Mouse (Mus musculus) forebrain, embryonic 14.5 days (tissue): ENCODE data around the gene Bcas3. TPM values are rescaled to one million over a fixed set of nuclear protein-coding genes. Genes with fewer than 3 reads are reported as not detected.

Experiments
- ATAC-seq: fragments of 200-750 bp; cut with Nextera tagmentation; 2 replicates; pipeline ENCODE4 v1.8.0; 2017; ENCODE audit warnings: mild to moderate bottlenecking, moderate library complexity
- DNase-seq: peaks from one replicate; pipeline ENCODE4 v3.0.0-alpha.2; 2015; ENCODE audit warnings: low spot score
- H3K27ac ChIP-seq: fragments of 300-500 bp; sonication (generic); 2 replicates; pipeline ENCODE4 v1.5.1; 2014; ENCODE audit warnings: low read depth, mild to moderate bottlenecking, control low read depth, low read length, moderate library complexity
- H3K27me3 ChIP-seq: fragments of 300-500 bp; sonication (generic); replicated peaks from 2 replicates; pipeline ENCODE4 v1.6.1; 2014; ENCODE audit warnings: low read length, control low read depth, mixed read lengths; ENCODE audit not compliant: control insufficient read depth, insufficient read depth
- H3K36me3 ChIP-seq: fragments of 300-500 bp; sonication (generic); 2 replicates; pipeline ENCODE4 v1.6.1; 2014; ENCODE audit warnings: low read length, control low read depth; ENCODE audit not compliant: control insufficient read depth, insufficient read depth
- H3K4me1 ChIP-seq: fragments of 300-500 bp; sonication (generic); 2 replicates; pipeline ENCODE4 v1.6.1; 2014; ENCODE audit warnings: antibody characterized with exemption, low read length, control low read depth; ENCODE audit not compliant: control insufficient read depth, insufficient read depth
- H3K4me2 ChIP-seq: fragments of 300-500 bp; sonication (generic); 2 replicates; pipeline ENCODE4 v1.6.1; 2014; ENCODE audit warnings: mild to moderate bottlenecking, control low read depth, low read length
- H3K4me3 ChIP-seq: fragments of 300-500 bp; sonication (generic); 2 replicates; pipeline ENCODE4 v1.5.1; 2014; ENCODE audit warnings: low read depth, low read length, control low read depth
- H3K9ac ChIP-seq: fragments of 300-500 bp; sonication (generic); 2 replicates; pipeline ENCODE4 v1.6.1; 2014; ENCODE audit warnings: mild to moderate bottlenecking, low read length, control low read depth, moderate library complexity
- H3K9me3 ChIP-seq: fragments of 300-500 bp; sonication (generic); replicated peaks from 2 replicates; pipeline ENCODE4 v1.6.1; 2016; ENCODE audit warnings: low read length, control low read depth, mixed read lengths; ENCODE audit not compliant: control insufficient read depth
- WGBS: fragments of 180-500 bp; shearing (Covaris S2); extraction: QIAGEN DNeasy Blood & Tissue Kit; methylation state at CpG from one replicate; pipeline ENCODE4 v1.1.7; 2014; 5-methylcytosine and 5-hydroxymethylcytosine counted together
- polyA plus RNA-seq: library from polyadenylated mRNA; unstranded; fragments of >200 nt; fragmentation: Nextera tagmentation; extraction: Ambion mirVana; gene quantifications from 2 replicates; pipeline ENCODE4 v1.2.1, GENCODE M21; 2014

The Bcas3 gene
- polyA plus RNA-seq, 1 experiment from 2014 or later: 27.5 TPM

DNA sequence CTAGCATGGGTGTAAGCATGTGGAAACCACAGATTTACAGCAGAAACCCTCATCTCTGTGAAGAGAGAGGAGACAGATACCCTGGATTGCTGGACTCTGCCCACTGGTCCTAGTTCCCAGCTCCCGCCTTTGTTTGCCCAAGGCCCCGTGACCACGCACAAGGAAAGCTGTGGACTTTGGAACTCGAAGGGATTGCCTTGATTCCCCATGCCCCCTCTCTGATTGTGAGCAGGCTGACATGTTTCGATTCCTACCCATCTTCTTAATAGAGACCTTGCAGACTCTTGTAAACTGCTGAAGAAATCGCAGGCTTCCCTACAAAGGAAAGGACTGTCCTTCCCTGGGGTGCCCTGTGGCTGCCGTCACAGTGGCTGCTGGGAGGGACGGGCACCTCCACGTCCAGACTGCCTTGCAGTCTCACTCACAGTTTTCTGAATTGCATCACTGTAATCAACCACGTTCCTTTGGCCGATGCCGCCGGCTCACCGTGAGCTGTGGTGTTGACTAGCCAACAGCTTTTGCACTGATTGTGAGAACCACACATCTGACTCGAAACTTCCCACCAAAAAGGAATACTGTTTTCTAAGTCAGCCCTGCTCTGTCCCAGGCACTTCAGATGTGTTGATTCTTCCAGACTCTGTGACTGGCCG is 342.8 kb downstream of the Bcas3 start:
- Histone ChIP-seq H3K4me3 (no peak overlapping the region), H3K27ac (no peak overlapping the region), H3K36me3 (no peaks in the 10 kb centered on the region), H3K9ac (no peak overlapping the region), H3K27me3 (0 out of 2 replicates have a peak, but pooled peaks cover 3% of the 10 kb centered on the region), H3K9me3 (no peaks in the 10 kb centered on the region), H3K4me2 (no peak overlapping the region), H3K4me1 (0 out of 2 replicates have a peak, but pooled peaks cover 2% of the 10 kb centered on the region)
- ATAC-seq: no peak
- WGBS: 77% methylated on average over 16 of the region's 16 CpGs
- no peak for DNase-seq

DNA sequence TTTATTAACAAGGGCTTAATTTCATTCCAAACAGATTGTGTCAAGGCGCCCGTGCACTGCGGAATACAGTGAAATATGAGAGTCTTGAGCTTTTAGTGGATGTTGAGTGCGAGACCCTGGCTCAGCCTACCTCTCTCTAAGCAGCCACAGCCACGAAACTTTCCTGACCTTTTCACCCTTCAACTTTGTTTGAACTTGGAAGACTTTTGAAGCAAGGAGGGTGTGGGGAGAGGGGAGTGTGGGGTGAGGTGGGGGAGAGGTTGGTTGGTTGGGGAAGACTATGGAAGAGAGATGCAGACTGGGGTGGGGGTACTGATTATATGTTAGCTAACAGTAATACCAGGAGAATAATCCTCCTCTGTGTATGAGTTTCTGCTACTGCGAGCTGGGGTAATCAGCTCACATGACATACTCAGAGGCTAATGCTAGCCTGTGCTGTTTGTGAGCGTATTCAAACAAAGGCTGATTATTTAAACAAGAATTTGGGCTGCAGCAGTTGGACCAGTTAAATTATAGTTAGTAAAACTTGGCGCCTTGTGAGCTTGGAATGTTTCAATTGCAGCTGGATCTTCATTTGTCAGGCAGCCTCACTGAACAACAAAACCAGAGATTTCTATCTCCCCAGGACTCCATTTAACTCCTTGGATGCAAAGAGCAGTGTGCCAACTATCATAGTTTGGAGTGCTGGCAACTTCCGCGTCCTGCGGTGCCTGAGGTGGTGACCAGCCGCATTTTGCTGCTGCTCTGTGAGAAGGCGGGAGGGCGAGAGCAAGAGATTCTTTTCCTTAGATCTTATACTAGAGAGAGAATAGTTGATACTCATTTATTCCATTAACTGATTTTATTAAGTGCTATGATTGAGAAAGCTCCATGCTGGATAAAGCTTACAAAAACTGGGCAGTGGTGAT is 343.8 kb downstream of the Bcas3 start:
- Histone ChIP-seq H3K4me2 (no peak overlapping the region), H3K4me1 (0 out of 2 replicates have a peak, but pooled peaks cover 2% of the 10 kb centered on the region), H3K36me3 (no peaks in the 10 kb centered on the region), H3K27me3 (0 out of 2 replicates have a peak, but pooled peaks cover 3% of the 10 kb centered on the region), H3K27ac (no peak overlapping the region), H3K4me3 (no peak overlapping the region), H3K9ac (no peak overlapping the region), H3K9me3 (no peaks in the 10 kb centered on the region)
- ATAC-seq (no peak), DNase-seq (peak; percentile 41)
- 42% methylated on average over 14 of the region's 14 CpGs for WGBS

DNA sequence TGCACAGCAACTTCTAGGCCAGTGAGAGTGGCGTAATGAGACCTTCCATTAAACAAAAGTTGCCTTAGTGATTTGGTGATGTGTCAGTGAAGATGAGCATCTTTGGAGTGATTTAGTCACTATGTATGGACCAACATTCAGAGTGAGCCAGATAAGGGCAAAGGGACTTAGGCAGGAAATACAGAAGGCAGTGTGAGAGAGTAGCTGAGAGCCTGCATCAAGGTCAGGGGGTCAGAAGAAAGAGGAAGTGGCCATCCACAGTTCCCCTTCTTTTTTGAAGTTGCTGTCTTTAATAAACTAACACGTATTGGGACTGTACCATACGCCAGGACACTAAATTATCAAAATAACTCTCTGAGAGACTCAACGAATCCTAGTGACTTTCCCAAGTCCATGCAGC is 344.5 kb downstream of the Bcas3 start:
- Histone ChIP-seq H3K36me3 (no peaks in the 10 kb centered on the region), H3K4me2 (no peak overlapping the region), H3K9ac (no peak overlapping the region), H3K4me3 (no peak overlapping the region), H3K27ac (no peak overlapping the region), H3K9me3 (no peaks in the 10 kb centered on the region), H3K4me1 (0 out of 2 replicates have a peak, but pooled peaks cover 2% of the 10 kb centered on the region), H3K27me3 (0 out of 2 replicates have a peak, but pooled peaks cover 3% of the 10 kb centered on the region)
- no peak for ATAC-seq
- 89% methylated on average over 4 of the region's 4 CpGs for WGBS
- DNase-seq: no peak

GRCm38 (mm10) chr11:85698242-85698641 is 345.3 kb downstream of the Bcas3 start:
- Histone ChIP-seq H3K9me3 (no peaks in the 10 kb centered on the region), H3K9ac (no peak overlapping the region), H3K4me1 (0 out of 2 replicates have a peak, but pooled peaks cover 2% of the 10 kb centered on the region), H3K4me2 (no peak overlapping the region), H3K4me3 (no peak overlapping the region), H3K27ac (no peak overlapping the region), H3K27me3 (0 out of 2 replicates have a peak, but pooled peaks cover 3% of the 10 kb centered on the region), H3K36me3 (no peaks in the 10 kb centered on the region)
- 86% methylated on average over 11 of the region's 11 CpGs for WGBS
- ATAC-seq (no peak), DNase-seq (no peak)

DNA sequence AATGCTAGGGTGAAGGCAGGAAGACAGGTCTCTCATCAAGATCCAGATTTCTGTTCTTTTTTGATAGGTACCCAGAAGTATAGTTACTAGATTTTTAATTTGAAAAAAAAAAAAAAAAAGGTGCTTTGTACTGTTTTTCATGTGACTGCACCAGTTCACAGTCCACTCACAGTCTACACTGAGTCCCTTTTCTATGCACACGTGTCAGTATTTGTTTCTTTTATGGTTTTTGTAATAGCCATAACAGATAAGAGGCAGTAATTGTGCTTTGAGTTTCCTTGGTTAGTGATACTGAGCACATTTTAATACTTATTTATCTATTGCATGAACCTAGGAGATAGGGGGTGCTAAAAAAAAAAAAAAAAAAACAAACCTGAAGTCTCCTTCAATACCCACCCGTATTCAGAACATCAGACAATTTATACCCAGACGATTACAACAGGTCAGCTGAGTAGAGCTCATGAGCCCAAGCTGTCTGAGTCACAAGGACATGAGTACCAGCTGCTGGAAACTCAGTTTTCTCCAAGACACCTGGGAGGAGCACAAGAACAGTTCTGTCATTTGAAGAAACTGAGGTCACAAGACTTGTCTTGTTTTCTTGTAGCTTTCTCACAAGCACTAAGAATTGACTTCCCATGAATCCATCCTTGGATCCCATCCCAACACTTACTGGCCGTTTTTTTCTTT is 351.2 kb downstream of the Bcas3 start:
- ATAC-seq (no peak), DNase-seq (no peak)
- Histone ChIP-seq H3K9me3 (no peaks in the 10 kb centered on the region), H3K4me1 (no peaks in the 10 kb centered on the region), H3K4me2 (no peak overlapping the region), H3K27me3 (0 out of 2 replicates have a peak, but pooled peaks cover 3% of the 10 kb centered on the region), H3K9ac (no peak overlapping the region), H3K4me3 (no peak overlapping the region), H3K27ac (no peak overlapping the region), H3K36me3 (no peaks in the 10 kb centered on the region)
- WGBS: 78% methylated on average over 4 of the region's 4 CpGs

DNA sequence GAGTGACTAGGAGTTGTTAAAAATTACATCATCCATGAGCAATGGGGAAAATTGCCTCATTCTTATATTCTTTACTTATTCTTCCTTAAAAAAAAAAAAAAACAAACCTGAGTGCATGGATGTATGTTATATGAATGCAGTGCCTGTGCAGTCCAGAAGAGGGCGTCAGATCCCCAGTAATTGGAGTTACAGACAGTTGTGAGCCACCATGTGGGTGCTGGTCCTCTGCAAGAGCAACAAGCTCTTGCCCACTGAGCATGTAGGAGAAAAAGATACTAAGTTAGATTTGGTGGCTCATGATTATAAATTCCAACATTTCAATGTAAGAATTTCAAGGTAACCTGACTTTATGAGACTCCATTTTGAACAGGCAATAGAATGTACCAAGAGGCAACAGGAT is 353.7 kb downstream of the Bcas3 start:
- Histone ChIP-seq H3K9me3 (no peaks in the 10 kb centered on the region), H3K4me2 (no peak overlapping the region), H3K9ac (no peak overlapping the region), H3K27me3 (peaks cover 4% of the 10 kb centered on the region), H3K36me3 (no peaks in the 10 kb centered on the region), H3K27ac (no peak overlapping the region), H3K4me3 (no peak overlapping the region), H3K4me1 (no peaks in the 10 kb centered on the region)
- 19% methylated on average over 1 of the region's 1 CpGs for WGBS
- no peak for DNase-seq
- ATAC-seq: no peak

- DNase-seq (no peak), ATAC-seq (no peak)
- Histone ChIP-seq H3K4me2 (no peak overlapping the region), H3K36me3 (no peaks in the 10 kb centered on the region), H3K27me3 (peaks cover 12% of the 10 kb centered on the region), H3K4me1 (no peaks in the 10 kb centered on the region), H3K9ac (no peak overlapping the region), H3K27ac (no peak overlapping the region), H3K4me3 (no peak overlapping the region), H3K9me3 (no peaks in the 10 kb centered on the region)
- WGBS: 93% methylated on average over 1 of the region's 1 CpGs
Measured at GRCm38 (mm10) chr11:85707496-85707895, 354.5 kb downstream of the Bcas3 start.

DNA sequence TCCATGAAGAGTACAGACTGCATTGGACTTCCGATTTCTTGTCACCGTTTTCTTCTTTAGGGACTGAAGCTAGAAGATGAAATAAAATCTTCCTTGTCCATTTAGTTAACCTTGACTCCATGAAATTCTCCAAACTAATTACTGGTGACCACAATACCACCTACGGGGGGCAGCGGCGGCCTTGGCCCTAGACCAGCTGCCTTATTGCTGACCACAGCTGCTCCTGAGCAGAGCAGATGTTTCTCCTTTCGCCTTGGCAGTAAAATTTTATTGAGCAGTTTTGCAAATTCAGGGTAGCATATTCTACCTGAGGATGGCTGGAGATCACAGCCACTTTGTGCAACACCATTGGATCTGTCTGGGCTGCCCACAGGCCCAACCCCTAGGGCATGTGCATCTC is 356.2 kb downstream of the Bcas3 start:
- no peaks in the 10 kb centered on the region for H3K36me3 ChIP-seq
- peaks cover 3% of the 10 kb centered on the region for H3K4me1 ChIP-seq
- 90% methylated on average over 6 of the region's 6 CpGs for WGBS
- H3K9me3 ChIP-seq: no peaks in the 10 kb centered on the region
- H3K9ac ChIP-seq: no peak overlapping the region
- H3K4me2 ChIP-seq: no peak overlapping the region
- ATAC-seq (no peak), DNase-seq (no peak)
- H3K27me3 ChIP-seq: peaks cover 23% of the 10 kb centered on the region
- H3K27ac ChIP-seq: no peak overlapping the region
- H3K4me3 ChIP-seq: no peak overlapping the region
